Comparison of ENCODE assay signal across 13 mouse cellular contexts in the genomic region with DNA sequence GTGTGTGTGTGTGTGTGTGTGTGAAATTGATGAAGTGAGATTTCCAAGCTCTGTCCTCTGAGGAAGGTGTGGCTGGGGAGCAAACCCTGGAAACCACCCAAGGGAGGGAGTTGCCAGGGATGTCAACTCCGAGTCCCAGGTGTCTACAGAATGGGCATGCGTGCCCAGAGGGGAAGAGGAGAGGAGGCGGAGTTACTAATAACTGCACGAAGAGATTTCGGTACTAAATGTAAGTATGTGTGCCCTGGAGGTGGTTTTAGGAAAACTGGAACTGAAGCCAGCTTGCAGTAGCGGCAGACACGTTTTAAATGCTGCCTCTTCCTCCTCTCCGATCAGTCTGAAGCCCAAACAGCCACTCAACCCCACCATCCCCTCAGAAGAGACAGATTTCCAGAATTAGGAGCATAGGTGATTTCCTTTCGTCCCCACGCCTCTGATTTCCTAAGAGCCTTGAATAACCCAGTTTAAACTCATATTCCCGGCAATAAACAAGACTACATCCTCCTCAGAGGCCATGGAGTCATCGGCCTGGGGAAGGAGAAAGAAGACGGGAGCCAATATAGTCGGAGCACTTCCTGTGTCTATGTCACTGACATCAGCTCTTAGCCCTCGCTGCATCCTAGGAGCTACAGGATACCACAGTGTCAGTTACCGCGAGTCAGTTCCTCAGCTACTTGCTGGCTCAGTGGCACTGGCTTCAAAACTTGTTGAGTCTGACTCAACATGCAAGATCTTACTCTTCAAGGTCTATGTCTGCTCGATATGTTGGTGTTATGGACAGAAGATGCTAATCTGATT. TPM values are rescaled to one million over a fixed set of nuclear protein-coding genes. Genes with fewer than 3 reads are reported as not detected.
DNase-seq lines count a peak whose midpoint lies in the region; ATAC-seq lines count a peak whose summit lies in the region.
"Had no signal": no experiment of that assay in that cellular context is flagged by ENCODE, and none has a peak within 500 bp of the region (broad histone marks: within the 10 kb centered on the region; RNA-seq: fewer than 3 reads in every experiment).

No protein-coding gene starts in this region.

- intact Hi-C loops in left cerebral cortex, postnatal 25 days (cut with DNase I) = no loop called here

- H3K9ac ChIP-seq in kidney, embryonic 15.5 days = no peak overlapping the region
- H3K9ac ChIP-seq in liver, embryonic 16.5 days (ENCODE audit: low read depth, low read length) = no peak overlapping the region

- H3K4me3 ChIP-seq in kidney, embryonic 15.5 days (replicated peaks) = no peak overlapping the region
- no peak overlapping the region for H3K4me3 ChIP-seq in liver, embryonic 16.5 days (ENCODE audit: low read depth, low read length)

- peak overlapping the region; percentile 57 for H3K27ac ChIP-seq in kidney, embryonic 15.5 days
- peak overlapping the region; percentile 46; the same call in 1 of the 2 replicates for H3K27ac ChIP-seq in liver, embryonic 16.5 days (ENCODE audit: low read length)
- H3K27ac ChIP-seq: hindbrain, postnatal 0 days had no signal

- H3K36me3 ChIP-seq in kidney, embryonic 15.5 days = peaks cover 9% of the 10 kb centered on the region
- no peaks in the 10 kb centered on the region for H3K36me3 ChIP-seq in liver, embryonic 16.5 days (ENCODE audit: control insufficient read depth, insufficient read depth)

- H3K27me3 ChIP-seq in kidney, embryonic 15.5 days = no peaks in the 10 kb centered on the region
- no peaks in the 10 kb centered on the region for H3K27me3 ChIP-seq in liver, embryonic 16.5 days (ENCODE audit: control insufficient read depth, insufficient read depth, low read depth, low read length)

- ATAC-seq in kidney, embryonic 15.5 days (replicated peaks; ENCODE audit: low FRiP score) = no peak
- peak; percentile 38 for ATAC-seq in granulocyte monocyte progenitor cell, adult 5-6 weeks (replicated peaks; ENCODE audit: poor library complexity, severe bottlenecking)
- ATAC-seq in liver, embryonic 16.5 days (ENCODE audit: low read depth) = peak; percentile 27; the same call in 1 of the 2 replicates
- ATAC-seq: hindbrain, postnatal 0 days had no signal

- peaks cover 62% of the 10 kb centered on the region for H3K4me1 ChIP-seq in kidney, embryonic 15.5 days
- no peaks in the 10 kb centered on the region; the same call in 1 of the 2 replicates for H3K4me1 ChIP-seq in liver, embryonic 16.5 days (ENCODE audit: control insufficient read depth, low read depth, low read length)

- H3K9me3 ChIP-seq in kidney, embryonic 15.5 days (replicated peaks) = no peaks in the 10 kb centered on the region
- H3K9me3 ChIP-seq in liver, embryonic 16.5 days (replicated peaks; ENCODE audit: control insufficient read depth, low read length) = no peaks in the 10 kb centered on the region
- H3K9me3 ChIP-seq: G1E had no signal

- WGBS in kidney, embryonic 15.5 days = 72% methylated on average over 18 of the region's 18 CpGs
- WGBS in liver, embryonic 16.5 days (ENCODE audit: insufficient replicate concordance) = 46% methylated on average over 18 of the region's 18 CpGs

- no peak for DNase-seq in kidney, postnatal 4 days
- DNase-seq in T-cell, adult 2 months (ENCODE audit: low spot score) = peak; percentile 47
- no peak for DNase-seq in cerebellum, postnatal 4 days (ENCODE audit: low spot score in 2 of 2)
- DNase-seq in layer of hippocampus, postnatal 10 days (ENCODE audit: low spot score in 2 of 2) = no peak
- DNase-seq in left cerebral cortex, postnatal 25 days (ENCODE audit: low spot score in 2 of 2) = no peak
- DNase-seq: cerebellum, adult 18-20 months; layer of hippocampus, postnatal 36 days; thymus, postnatal 36 days had no signal

- H3K4me2 ChIP-seq in kidney, embryonic 15.5 days = no peak overlapping the region
- peak overlapping the region; percentile 2; the same call in 1 of the 2 replicates for H3K4me2 ChIP-seq in liver, embryonic 16.5 days (ENCODE audit: low read depth, low read length)

RNA-seq across cellular contexts. Expression of a gene that starts 27.3 kb away (rescaled TPM):
- 56.2 and 57.8 TPM in 2 replicates for polyA plus RNA-seq in kidney, embryonic 15.5 days (2015; fragmentation: Nextera tagmentation; extraction: Ambion mirVana)
- 68.0 and 79.0 TPM in 2 replicates for total RNA-seq in granulocyte monocyte progenitor cell, adult 5-6 weeks (2014; fragmentation: Nextera tagmentation)
- total RNA-seq in granulocyte monocyte progenitor cell, adult 5-6 weeks (2017) = 99.9 and 116 TPM in 2 replicates
- 12.1 and 12.8 TPM in 2 replicates for polyA plus RNA-seq in liver, embryonic 16.5 days (2015; fragmentation: Nextera tagmentation; extraction: Ambion mirVana)
- 1 to 10 TPM; 6.8 to 6.9 TPM for total RNA-seq in layer of hippocampus, postnatal 10 days (2021)
- 1 to 10 TPM; 4.9 to 6.0 TPM for total RNA-seq in left cerebral cortex, postnatal 25 days (2021)

RNA-seq across cellular contexts. Expression of a gene that starts 47.9 kb away (rescaled TPM):
- polyA plus RNA-seq in kidney, embryonic 15.5 days (2015; fragmentation: Nextera tagmentation; extraction: Ambion mirVana) = 203 and 207 TPM in 2 replicates
- 0.98 and 20.5 TPM in 2 replicates for total RNA-seq in granulocyte monocyte progenitor cell, adult 5-6 weeks (2014; fragmentation: Nextera tagmentation)
- 0.41 and 0.73 TPM in 2 replicates for total RNA-seq in granulocyte monocyte progenitor cell, adult 5-6 weeks (2017)
- polyA plus RNA-seq in liver, embryonic 16.5 days (2015; fragmentation: Nextera tagmentation; extraction: Ambion mirVana) = 21.9 and 23.9 TPM in 2 replicates
- 10 to 100 TPM; 78.4 to 83.3 TPM for total RNA-seq in layer of hippocampus, postnatal 10 days (2021)
- 10 to 100 TPM; 34.2 to 36.6 TPM for total RNA-seq in left cerebral cortex, postnatal 25 days (2021)

Comparison
In these comparisons a context has a peak if more than half of its experiments do, and no peak if none do; other contexts are left out.
1. RNA of a gene that starts 27.3 kb away (total RNA-seq): 68.0 to 116 TPM in granulocyte monocyte progenitor cell, adult 5-6 weeks; 6.8 to 6.9 TPM in layer of hippocampus, postnatal 10 days and 4.9 to 6.0 TPM in left cerebral cortex, postnatal 25 days; every median in the first group is over 4 times any median in the second.